Mouse (Mus musculus) lung, adult 2 months (tissue): ENCODE data around the gene Dctn3. TPM values are rescaled to one million over a fixed set of nuclear protein-coding genes. Genes with fewer than 3 reads are reported as not detected.

Source experiments
- DNase-seq: peaks from one replicate; pipeline ENCODE4 v3.0.0; 2022
- H3K4me1 ChIP-seq: fragments of 200-500 bp; 2 replicates; pipeline ENCODE4 v1.6.1; 2011; ENCODE audit warnings: low read length; ENCODE audit not compliant: control insufficient read depth, insufficient read depth
- H3K4me3 ChIP-seq: fragments of 200-500 bp; replicated peaks from 2 replicates; pipeline ENCODE3; 2011; ENCODE audit warnings: low read depth, mild to moderate bottlenecking, control low read depth, low read length; ENCODE audit errors: extremely low read depth
- CTCF ChIP-seq: fragments of 200-500 bp; IDR thresholded peaks from 2 replicates; pipeline ENCODE4 v1.5.1; 2011; ENCODE audit warnings: mild to moderate bottlenecking, low read length, control low read depth; ENCODE audit not compliant: insufficient read depth
- POLR2A ChIP-seq: fragments of 200-500 bp; IDR thresholded peaks from 2 replicates; pipeline ENCODE4 v1.6.1; 2011; ENCODE audit warnings: low read depth, mild to moderate bottlenecking, control low read depth, low read length, borderline replicate concordance; ENCODE audit errors: extremely low read depth
- WGBS: fragments of 180-500 bp; shearing (Covaris S2); methylation state at CpG from one replicate; pipeline ENCODE4 v1.1.7; 2018; 5-methylcytosine and 5-hydroxymethylcytosine counted together
- polyA plus RNA-seq: library from polyadenylated mRNA; depleted of rRNA; stranded (reverse); fragments of >200 nt; gene quantifications from 2 replicates; pipeline ENCODE4 v1.2.3, GENCODE M21; 2012

Dctn3 gene
- polyA plus RNA-seq, 1 experiment = 44.3 TPM

DNA sequence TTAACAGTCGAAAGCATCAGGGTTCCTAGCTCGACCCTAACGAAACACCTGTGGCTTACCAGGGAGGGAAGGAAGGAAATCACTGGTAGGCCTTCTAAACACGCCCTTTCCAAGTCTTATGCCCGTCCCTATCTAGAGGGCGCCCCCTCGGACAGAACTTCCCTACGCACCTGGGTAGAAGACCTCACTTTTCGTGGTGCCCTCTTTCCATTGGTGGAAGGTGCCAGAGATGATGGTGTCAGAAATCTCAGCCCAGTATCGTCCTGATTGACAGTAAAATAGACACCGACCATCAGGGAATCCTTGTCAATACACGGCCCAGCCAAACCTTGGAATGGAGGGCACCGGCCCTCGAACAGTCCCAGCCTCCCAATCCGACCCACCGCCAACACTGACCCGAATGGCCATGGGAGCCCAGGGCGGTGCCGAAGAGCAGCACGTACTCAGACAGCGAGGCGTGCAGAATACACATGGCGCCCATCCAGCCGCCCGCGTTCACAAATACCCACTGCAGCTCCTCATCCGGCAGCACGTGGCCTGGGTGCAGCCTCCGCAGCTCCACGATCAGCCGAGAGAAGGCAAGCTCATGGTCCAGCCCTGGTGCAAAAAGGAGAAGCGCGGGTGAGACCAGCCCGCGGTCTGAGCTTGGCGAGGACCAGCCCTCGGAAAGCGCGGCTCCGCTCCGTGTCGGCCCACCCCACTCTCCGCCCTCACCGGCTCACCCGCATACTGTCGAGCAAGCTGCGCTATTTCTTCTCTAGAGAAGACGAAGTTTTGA lies 17.6 kb upstream of the Dctn3 start:
- peaks cover 3% of the 10 kb centered on the region; the same call in 1 of the 2 replicates for H3K4me1 ChIP-seq
- H3K4me3 ChIP-seq = peak overlapping the region; percentile 85
- TF ChIP-seq CTCF = no peak
- no peak for TF ChIP-seq POLR2A
- DNase-seq = no peak
- under 1% methylated on average over 48 of the region's 48 CpGs for WGBS

DNA sequence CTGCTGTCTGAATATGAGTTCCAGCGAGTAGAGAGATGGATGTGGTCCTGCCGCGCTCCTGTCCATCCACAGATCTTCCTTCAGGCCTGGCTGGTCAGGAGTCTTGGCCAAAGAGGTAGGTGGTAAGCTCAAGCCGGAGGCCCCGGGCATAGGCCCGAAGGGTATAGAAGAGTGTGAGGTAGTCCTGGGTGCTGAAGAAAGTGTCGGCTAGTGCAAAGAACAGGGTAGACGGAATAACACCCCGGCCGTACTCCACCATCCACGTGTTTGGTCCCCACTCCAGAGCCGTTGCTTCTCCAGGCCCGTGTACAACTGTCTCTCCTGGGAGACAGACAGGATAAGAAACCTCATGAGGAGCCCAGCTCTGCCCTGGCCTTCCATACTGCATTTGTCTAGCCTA lies 16.3 kb upstream of the Dctn3 start:
- H3K4me1 ChIP-seq = peaks cover 3% of the 10 kb centered on the region; the same call in 1 of the 2 replicates
- H3K4me3 ChIP-seq = no peak overlapping the region
- WGBS = 93% methylated on average over 13 of the region's 13 CpGs
- DNase-seq = no peak
- TF ChIP-seq CTCF = no peak

DNA sequence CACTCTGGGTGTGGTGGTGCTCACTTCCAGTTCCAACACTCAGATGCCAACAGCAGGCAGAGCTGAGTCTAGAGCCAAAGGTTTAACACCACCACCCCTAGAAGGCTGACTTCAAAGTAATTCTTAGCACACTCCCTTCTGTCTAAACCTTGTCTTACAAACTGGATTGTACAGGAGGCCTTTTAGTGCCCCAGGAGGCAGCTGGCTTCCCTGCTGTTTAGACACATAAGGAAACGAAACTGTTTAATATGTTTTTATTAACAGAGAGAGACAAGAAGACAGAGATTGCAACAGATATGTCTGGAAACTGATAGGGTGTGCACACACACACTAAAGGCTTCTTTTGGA lies 15.3 kb upstream of the Dctn3 start:
- Histone ChIP-seq H3K4me1 (peaks cover 3% of the 10 kb centered on the region; the same call in 1 of the 2 replicates), H3K4me3 (no peak overlapping the region)
- no peak for DNase-seq
- no peak for TF ChIP-seq POLR2A
- no peak for TF ChIP-seq CTCF
- WGBS = 58% methylated on average over 1 of the region's 1 CpGs

DNA sequence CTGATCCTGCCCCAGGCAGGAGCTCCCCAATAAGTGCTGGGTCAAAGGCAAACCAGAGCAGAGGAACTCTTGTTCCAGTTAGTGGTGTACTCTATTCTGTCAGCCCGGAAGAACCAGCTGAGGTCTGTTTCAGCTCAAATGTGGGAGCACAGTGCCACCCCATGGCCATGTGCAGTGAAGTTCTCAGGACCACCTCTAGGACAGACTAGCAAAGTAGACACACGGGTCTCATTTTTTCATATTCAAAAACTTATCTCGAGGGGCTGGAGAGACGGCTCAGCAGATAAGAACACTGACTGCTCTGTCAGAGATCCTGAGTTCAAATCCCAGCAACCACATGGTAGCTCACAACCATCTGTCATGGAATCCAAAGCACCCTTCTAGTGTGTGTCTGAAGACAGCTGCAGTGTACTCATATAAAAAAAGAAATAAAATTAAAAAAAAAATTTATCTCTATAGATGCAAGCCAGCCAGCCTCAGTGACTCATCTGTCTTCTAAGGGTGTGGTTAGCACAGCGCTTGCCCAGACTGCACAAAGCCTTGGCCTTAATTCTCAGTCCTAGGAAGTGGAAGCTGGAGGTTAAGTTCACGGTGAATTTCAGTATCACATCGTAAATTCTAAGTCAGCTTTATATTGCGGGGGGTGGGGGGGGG lies 14.8 kb upstream of the Dctn3 start:
- TF ChIP-seq CTCF = peak; percentile 95
- TF ChIP-seq POLR2A = no peak
- peak; percentile 53 for DNase-seq
- no peak overlapping the region for H3K4me3 ChIP-seq
- peaks cover 3% of the 10 kb centered on the region; the same call in 1 of the 2 replicates for H3K4me1 ChIP-seq
- WGBS = 26% methylated on average over 8 of the region's 8 CpGs

DNA sequence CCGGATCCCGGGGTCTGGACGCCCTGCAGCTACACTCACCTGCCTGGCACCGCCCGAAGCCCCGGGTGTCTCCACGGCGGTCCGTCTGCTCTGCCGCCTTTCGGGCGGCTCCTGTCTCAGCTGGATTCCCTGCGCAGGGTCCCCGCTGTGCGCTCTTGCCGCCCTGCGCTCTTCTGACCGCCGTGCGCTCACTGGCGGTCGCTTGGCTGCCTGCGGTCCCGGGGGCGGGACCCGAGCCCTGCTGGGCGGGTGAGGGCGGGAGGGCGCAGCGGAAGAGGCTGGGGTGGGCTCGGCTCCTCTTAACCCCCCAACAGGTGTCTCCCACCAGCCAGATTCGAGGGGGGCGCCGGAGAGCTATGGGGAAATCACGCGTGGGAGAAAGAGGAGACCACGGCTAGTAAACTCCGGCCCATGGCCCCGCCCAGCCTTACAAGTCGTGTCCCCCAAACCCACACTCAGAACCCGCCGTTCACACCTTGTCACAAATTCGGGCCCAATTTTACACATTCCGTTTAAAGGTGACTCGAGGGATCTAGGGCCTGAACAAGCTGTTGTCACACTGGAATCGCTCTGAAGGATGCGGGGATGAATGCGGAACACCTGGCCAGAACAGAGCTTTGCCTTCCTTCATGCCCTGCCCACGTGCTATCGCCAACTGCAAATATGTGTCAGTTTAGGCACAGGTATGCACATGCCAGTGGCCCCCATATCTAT lies 8.2 kb upstream of the Dctn3 start, which contains the start of gene Arid3c:
Gene Arid3c (minus strand): TSS at position 91 of the 714 bp plus-strand sequence.
- Histone ChIP-seq H3K4me3 (no peak within 1 kb of the TSS), H3K4me1 (no peaks in the 10 kb centered on the region)
- 3% methylated on average over 50 of the region's 50 CpGs for WGBS
- TF ChIP-seq CTCF = no peak
- no peak for TF ChIP-seq POLR2A
- no peak for DNase-seq

DNA sequence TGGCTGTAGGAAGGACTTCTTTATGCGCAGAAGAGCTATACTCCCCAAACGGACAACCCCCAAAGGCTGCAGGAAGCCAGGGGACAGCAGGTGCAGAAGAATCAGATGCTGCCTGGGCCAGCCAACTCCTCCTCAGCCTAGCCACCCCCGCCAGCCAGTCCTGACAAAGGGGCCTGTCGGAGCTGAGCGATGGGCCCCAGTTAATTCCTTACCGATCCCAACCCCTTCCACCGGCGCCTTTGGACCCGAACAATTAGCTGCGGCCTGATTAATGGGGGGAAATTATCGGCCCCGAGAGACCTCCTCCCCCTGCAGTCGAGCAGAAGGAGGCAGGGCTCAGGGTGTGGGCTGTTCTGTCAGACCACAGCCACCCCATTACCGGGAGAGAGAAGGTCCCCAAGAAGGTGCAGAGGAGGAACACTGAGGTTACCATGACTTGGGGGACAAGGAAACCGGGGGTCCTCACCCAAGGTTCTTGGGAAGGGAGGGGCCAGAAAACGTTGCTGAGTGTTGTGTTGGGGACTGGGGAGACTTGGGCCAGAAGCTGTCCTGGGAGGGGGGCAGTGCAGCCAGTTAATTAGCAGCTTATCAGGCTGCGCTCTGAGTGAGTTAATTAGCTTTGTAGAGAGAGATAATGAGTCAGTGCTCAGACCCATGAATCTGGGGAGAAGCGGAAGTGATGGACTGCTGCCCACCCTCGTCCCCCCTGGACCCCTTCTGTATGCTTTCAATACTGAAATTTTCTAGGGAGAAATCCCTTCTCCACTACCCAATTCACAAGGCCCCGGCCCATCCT lies 4.1 kb upstream of the Dctn3 start:
- TF ChIP-seq CTCF = no peak
- TF ChIP-seq POLR2A = no peak
- Histone ChIP-seq H3K4me3 (no peak overlapping the region), H3K4me1 (no peaks in the 10 kb centered on the region)
- DNase-seq = no peak
- 19% methylated on average over 20 of the region's 20 CpGs for WGBS

DNA sequence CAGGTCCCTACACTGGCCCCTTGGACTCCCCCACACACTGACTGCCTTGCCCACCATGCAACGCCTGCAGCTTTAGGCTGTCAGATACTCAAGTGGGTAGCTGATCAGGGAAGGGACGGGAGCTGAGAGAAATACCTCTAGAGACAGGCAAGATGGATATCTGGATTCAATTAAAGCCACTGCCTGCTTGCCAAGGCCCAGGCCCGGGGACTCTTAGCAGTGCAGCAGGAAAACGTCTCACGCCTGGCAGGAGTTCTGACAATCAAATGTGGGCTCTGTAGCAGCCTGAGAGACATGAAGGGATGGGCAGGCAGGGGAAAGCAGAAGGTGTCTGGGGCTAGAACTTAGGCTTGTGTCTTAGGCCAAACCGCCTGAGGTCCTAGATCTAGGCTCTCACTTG lies 6.1 kb downstream of the Dctn3 start:
- Histone ChIP-seq H3K4me3 (no peak overlapping the region), H3K4me1 (peaks cover 4% of the 10 kb centered on the region; the same call in 1 of the 2 replicates)
- DNase-seq = no peak
- TF ChIP-seq POLR2A (no peak), CTCF (no peak)
- 73% methylated on average over 6 of the region's 6 CpGs for WGBS

DNA sequence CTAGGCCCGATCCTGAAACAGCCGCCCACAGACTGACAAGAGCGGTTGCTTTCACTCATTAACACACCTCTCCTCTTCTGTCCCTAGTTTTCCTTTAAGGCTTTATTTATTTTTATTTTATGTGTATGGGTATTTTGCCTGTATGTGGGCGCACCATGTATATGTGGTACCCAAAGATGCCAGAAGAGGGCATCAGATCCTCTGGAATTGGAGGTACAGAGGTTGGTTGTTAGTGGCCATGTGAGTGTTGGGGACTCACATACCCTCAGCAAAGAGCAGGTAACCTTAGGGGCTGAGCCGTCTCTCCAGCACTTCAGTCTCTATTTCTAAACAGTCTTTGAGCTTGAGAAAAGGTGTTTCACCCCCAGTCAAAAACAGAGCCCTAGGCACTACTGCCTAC lies 7.4 kb downstream of the Dctn3 start:
- Histone ChIP-seq H3K4me3 (no peak overlapping the region), H3K4me1 (peaks cover 5% of the 10 kb centered on the region; the same call in 1 of the 2 replicates)
- WGBS = 87% methylated on average over 5 of the region's 5 CpGs
- TF ChIP-seq POLR2A (no peak), CTCF (no peak)
- DNase-seq = no peak

DNA sequence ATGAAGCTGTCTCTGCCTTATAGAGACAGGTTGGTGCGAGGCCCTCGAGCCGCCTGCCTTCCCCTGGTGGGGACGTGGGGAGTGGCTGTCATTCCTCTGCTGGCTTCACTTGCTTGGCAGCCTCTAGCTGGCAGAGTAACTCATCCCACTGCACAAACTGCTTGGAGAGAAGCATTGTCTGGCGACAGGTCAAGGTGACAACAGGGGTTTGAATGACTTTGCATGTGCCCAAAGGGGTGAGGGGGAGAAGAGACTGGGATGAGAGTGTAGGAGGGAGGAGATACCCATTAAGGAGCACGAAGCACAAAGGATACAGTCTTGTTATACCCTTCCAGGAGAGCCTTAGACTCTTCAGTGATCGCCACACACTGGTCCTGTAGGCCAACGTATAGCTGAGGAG lies 7.9 kb downstream of the Dctn3 start:
- H3K4me3 ChIP-seq = no peak overlapping the region
- no peak for DNase-seq
- TF ChIP-seq POLR2A = no peak
- TF ChIP-seq CTCF = no peak
- WGBS = 72% methylated on average over 8 of the region's 8 CpGs
- H3K4me1 ChIP-seq = peaks cover 5% of the 10 kb centered on the region; the same call in 1 of the 2 replicates
